Mouse (Mus musculus) right cerebral cortex, adult 18-20 months (tissue): Measurements from ENCODE around the gene Fcho2.

Experiments
- DNase-seq: peaks from one replicate; pipeline ENCODE4 v3.0.0; 2022; ENCODE audit warnings: mixed read lengths

Fcho2 gene

DNA sequence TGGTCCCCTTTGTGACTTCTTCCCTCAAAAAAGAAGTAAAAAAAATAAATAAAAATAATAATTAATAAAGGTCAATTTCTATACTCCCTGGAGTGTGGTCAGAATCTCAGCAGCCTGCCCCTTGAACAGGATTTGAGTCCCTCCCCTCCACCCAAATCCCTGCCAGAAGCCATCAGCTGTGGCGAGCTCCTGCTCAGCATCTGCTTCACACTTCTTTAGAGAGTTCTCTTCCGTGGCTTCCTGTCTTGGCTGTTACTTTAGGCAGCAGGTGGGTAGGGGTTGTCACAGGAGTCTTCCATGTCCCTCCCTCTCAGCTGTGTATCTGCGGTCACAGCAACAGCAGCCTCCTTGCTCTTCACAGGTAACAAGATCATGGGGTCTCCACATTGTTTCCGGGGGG is 109.7 kb downstream of the Fcho2 start:
- DNase-seq: no peak

DNA sequence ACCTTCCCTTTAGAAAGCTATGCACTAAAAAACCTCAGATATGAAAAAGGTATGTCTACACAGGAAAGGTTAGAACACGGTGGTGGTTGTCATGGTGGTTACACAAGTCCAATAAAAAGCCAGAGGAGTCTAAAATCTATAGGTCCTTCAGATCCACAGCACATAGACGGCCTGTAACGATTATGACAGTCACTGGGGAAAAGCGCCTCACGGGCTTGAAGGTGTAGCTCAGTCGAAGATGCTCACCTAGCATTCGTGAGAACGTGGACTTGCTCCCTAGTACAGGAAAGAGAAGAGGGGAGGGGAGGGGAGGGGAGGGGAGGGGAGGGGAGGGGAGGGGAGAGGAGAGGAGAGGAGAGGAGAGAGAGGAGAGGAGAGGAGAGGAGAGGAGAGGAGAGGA is 111.5 kb downstream of the Fcho2 start:
- DNase-seq: no peak

DNA sequence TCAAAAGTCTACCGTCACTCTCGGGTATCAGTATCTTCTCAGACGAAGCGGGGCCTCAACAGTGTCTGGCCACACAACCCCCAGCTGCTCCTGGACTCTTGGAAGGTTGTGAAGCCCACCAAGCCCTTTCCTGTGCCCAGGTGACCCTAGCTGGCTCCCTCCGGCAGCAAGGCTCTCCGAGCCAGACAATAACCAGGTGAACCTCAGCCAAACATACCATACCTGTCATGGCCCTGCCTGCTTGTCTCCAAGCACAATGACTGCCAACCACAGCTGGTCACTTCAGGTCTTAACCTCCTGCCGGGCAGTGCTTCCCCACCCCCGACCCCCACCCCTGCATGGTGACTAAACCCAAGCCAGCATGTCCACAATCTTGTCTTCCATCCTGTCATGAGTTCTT is 112.9 kb downstream of the Fcho2 start:
- no peak for DNase-seq

DNA sequence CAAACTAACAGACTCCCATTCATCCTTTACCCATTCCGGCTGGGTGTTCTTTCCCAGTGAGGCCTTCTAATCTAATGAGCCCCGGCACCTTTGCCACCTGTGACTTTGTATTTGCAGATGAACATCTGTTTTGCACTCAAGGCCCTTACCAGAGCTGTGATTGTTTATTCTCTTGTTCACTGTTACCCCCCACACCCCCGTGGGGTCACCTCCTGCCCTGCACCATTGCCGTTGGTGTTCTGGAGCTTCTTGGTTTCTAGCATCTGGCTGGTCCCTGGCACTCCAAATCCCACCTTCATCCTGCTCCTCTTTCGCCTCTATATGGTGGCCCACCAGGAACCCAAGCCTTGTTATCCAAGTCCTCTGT is 114.0 kb downstream of the Fcho2 start:
- no peak for DNase-seq

DNA sequence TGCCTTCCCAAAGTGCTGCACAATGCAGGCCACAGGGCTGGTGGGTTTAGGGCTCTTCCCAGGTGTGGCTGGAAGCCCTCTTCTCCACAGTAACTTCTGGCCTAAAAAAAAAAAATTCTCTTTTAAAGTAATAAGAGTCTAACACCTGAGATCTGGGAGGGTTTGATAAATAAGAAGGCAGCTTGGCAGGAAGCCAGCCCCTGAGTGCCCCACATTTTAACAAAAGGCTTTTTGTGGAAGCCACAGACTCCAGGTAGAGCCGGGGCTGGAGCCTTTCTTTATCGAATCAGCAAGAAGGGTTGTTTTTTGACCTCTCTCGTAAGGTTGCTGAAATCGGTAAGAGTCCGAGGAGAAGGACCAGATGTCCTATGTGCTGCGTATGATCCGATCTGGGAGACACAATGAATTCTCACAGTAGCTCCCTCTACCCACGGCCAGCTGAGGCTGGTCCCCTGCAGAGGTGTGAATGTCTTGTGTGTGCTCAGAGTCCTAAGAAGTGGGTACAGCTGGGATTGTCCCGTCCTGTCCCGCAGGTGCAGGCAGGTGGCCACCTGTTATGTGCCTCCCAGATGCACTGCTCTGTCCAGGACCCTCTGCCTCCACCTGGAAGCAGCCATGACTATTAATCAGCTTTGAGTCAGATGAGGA is 114.5 kb downstream of the Fcho2 start:
- DNase-seq: no peak

DNA sequence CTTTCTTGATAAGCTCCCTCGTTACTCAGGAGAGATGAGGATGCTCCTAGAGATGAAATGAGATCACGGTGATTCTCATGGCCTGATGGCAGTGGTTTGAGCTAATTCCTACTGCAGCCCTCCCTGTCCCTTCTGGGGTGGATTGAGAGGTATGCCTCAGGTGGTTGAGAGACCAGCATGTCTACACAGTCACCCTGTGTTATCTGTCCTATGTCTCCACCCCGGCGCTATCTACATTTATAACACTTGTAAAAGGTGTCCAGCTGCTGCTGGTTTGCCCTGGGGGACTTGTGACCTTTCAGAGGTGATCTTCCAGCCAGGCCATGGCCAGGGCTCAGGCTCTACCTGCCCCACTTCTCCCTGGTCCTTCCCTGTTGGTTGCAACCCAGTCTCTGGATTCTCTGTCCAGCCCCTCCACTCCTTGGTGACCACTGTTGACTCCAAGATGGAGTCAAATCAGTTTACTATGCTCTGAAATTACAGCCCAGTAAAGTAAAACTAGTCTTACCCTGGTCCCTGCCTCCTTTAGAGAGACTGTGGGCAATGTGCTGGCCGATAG is 115.2 kb downstream of the Fcho2 start:
- no peak for DNase-seq

DNA sequence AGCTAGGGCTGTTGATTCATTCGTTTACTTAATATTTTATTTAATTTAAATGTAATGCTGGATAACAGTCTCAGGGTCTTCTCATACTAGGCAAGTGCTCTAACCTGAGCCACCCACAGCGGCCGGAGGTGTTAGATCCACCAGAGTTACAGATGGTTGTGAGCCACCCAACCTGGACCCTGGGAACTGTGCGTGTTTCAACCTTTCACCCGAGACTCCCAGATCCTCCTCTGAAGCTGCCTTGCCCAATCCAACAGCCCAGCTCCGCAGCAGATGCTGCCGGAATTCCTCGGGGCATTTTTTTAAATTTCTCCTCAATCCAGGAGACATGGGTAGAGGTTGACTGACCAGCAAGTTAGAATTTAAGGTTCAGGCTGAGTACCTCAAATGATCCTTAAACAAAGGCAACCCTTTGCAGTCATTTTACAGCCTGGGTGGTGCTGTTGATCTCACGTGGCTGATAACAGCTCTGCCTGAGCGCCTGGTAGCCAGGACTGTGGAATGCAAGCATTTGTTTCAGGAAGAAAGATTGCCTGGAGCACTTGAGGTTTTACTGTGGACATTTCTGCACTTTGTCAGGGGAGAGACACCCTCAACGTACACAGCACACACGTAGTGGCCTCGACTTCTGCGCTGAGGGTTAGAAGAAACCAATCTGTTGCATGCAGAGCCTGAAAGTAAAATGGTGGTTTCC is 116.1 kb downstream of the Fcho2 start:
- DNase-seq: no peak

DNA sequence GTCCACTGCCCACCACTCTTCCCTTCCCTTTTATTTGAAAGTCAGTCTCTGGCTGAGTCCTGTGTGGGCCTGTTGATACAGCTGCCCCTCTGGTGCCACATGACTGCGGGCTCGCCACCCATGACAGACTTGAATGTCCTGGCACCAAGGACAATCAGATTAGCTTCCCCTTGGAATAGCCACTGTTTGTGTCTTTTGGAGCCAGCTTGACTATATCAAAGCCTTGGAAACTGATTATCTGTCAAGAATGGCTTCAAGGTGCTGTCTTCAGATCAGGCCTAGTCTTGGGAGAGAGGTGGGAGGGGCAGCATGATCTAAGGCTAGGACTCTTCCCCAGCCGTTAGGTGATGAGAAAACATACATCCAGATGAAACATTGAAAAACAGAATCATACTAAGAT is 118.5 kb downstream of the Fcho2 start:
- DNase-seq: no peak

DNA sequence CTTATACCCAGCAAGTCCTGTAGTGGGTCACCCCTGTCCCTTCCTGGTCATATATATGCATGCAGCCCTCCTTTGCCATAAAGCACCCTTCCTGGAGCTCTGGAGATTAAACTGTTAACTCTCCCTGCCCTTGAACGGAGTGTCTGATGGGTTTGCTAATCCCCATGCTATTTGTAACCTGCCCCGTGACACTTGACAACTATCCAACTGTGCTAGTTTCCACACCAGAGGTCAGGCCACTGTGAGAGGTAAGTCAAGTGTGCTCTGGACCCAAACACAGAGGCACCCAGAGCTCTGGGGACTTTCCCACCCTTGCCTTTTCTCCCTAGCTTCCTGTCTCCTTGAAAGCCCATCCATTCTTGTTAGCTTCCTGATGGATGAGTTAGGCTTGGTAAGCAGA is 119.7 kb downstream of the Fcho2 start:
- DNase-seq: no peak

DNA sequence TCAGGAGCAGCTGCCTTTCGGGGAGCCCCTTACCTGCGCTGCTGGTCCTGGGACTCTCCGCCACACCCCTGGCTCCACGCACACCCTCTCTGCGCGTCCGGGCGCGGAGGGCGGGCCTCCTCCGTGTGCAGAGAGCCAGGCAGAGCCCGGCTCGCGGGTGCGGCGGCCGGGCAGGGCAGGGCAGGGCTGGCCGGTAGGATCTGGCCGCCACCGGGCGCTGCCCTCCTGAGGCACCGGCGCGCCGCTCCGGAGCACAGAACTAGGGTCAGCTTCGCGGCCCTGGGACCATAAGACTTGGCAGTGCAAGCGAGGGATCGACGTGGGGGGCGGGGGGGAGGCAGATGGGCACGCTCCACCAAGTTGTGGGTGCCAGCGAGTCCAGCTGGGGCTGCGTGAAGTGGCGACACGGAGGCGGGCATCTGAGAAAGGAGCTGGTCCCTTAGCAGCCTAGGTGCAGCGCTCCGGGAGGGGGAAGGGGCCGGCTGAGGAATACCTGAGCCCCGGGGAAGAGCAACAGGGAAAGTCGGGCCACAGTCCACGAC is 120.4 kb downstream of the Fcho2 start, which contains the start of gene Tmem171:
Tmem171 (minus strand) TSS at position 62 of the 542 bp plus-strand sequence.
- DNase-seq: no peak

DNA sequence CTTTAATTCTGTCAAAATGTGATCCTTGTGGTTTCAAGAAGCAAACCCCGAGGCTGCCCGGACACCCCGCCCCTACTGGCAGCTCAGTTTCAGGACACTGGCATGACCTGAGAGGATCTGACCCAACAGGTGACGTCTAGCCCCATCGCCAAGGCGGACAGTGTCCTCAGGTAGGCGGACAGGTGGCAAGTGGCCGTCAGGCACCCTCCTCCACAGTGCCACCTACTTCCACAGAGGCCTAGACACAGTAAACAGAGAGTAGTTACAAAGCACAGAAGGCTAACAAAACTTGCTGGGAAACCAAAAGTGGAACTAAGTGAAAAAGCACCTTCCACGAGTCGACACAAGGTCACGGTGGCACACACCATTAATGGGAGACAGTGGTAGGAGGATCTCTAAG is 121.9 kb downstream of the Fcho2 start:
- no peak for DNase-seq

DNA sequence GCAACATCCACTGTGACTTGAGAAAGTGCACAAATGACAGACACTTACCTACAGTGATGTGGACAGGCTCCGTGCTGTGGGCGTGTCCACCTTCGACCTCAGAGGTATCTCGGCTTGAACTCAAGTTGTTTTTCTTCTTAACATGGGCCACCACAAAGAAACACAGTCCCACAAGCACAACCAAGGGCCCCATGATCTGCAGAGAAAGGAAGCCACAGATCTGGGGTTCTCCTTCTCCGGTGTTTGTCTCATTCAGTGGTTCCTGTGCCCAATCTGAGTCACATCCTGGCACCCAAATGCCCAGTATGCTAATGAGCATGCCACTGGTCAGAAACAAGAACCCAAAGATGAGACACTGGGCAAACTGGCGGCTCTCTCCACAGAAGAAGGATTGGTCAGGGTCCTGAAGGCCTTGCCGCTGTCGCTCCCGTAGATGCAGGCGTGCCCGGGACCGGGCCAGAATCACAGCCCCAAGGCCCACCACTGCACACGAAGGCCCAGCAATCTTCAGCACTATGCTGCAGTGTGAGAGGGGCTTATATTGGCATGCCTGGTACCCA is 123.2 kb downstream of the Fcho2 start:
- no peak for DNase-seq

DNA sequence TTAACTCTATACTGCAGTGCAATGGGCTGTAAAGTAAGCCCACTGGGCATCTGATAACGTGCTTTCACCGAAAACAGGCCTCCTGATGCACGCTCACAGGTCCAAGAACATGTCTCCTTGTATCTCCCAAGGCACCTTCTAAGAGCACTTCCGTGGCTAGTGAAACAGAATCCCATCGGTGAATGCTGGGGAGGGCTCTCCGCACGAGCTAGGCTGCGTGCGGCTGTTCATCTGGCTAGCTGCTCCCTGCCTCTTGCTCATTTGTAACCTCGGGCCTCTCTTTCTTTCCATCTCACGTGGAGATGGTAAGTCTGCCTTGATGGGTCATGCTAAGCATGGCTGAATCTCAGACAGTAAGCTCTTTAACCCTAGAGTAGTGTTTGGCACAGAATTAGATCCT is 124.4 kb downstream of the Fcho2 start:
- DNase-seq: no peak

DNA sequence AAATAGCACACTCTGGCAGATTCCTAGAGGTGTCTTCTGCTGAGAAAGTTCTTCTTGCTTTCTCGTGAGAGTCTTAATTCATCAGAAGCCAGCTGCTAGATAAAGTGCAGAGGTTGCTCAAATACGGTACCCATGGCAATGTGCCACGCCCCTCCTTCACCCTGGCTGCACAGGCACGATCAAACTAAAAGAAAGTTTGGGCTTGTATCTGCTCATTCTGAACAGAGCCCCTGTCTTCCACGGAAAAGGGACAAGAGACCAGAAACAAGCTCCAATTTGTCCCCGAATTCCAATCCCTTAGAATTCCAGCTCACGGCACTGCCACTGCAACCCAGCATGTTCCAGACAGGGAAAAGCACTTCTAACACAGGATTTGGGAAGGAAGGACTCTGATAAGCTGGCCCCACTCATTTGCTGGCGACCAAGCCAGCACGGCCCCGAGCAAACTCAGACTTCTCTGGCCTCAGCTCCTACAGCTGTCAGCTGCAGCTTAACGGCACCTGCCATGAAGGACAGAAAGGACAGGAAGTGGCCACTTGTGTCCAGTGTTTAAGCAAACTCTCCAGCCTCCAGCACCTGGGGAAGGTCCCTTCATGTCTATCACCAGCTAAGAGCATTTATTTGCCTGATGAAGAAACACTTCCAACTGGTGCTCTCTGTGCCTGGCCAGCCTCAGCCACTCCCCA is 125.5 kb downstream of the Fcho2 start:
- DNase-seq: no peak

DNA sequence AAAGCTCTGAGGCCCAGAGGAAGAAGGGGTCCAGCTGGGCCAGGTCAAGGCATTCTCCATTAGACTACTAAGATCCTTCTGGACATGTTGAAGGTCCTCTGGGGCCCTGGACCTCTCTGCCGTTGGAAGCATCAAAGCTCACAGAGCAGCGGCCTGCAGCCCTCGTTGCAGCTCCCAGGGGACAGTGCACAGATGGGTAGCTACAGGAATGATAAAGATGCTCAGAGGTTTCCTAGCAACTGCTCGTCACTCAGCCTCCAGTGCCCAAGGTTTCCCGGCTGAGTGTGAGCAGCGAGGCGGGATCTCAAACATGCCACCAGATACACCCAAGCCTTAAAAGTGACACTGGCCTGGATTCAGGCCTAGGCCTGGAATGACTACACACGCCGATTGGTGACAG is 127.3 kb downstream of the Fcho2 start:
- DNase-seq: peak; percentile 23

DNA sequence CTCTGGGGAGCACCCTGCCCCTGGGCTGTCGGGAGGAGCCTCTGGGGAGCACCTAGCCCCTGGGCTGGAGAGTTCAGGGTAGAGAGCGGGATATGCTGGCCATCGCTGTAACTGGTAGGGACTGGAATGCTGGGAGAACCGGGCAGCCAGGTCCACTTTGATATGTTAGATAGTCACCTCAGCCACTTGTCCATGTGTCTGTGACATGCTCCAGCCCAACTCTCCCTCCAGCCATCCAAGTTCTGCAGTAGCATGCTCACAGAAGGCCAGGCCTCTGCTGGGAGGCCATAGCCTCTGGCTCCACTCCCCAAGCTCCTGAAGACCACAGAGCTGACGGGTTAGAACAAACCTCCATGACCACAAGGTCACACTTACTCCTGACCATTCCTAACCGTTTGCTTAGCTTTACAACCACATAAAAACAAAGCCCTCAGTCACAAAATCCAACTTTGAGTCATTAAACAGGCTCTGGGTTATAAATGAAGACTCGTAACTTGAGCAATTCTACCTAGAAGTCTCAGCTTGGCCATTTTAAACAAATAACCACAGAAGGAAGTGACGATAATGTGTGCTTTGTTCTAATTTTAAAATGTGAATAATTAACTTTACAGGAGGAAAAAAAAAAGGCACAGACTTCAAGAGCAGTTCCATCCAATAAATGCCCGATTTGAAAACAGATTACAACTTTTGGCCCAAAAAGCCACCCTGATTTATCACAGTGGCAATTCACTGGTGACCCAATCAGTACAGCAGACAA is 130.9 kb downstream of the Fcho2 start:
- DNase-seq: no peak

DNA sequence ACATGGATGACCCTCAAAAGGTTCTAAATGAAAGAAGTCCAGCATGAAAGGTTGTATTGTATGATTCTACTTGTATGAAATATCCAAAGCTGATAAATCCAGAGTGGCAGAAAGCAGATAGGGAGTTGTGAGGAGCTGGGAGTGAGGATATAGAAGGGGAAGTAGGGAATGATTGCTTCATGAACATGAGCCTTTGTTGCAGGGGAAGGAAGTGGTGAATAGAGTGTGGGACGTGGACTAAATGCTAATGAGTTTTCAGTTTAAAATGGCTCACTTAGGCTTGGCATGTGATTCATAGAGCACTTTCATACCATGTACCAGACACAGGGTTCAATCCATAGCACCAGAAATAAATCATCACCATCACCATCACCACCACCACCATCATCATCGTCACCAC is 131.8 kb downstream of the Fcho2 start:
- DNase-seq: no peak

DNA sequence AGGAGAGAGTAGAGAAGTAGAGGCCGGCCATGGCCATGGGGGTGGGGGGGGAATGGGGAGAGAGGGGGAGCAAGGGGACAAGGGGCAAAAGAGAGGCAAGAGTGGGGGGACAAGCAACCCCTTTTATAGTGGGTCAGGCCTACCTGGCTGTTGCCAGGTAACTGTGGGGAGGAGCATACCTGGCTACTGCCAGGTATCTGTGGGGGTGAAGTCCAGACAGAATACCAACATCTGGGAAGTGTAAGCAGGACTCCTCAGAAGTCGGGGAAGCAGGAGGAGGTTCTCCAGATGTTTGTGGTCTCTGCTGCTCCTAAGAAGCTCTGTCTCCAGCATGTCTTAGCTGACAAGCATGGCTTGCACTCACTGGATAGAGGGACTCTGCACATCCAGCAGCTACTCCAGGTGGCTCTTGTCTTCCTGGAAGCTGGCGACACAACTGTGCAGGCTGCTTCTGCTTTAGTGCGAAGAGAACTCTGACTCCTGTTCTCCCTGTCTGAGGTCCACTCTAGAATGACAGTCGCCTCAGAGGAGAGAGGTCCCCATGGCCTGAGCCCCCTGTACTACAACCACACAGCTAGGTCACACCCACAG is 134.7 kb downstream of the Fcho2 start:
- no peak for DNase-seq

DNA sequence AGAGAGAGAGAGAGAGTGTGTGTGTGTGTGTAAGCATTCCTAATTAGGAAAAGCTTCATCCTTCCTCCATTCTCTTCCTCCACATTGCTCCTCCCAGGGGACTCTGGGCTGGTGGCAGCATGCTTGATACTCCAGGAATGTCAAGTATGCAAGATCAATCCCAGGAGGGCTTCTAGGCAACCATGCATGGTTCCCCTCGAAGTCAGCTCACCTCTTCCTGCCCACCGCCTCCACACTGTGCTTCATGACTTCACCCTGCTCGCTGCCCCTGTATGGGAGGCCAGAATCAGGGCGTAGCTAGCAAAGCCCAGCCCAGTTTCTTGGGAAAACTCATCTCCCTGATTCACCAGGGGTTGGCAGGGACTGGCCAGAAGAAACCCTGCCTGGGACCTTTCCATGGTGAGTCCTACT is 135.6 kb downstream of the Fcho2 start:
- no peak for DNase-seq

DNA sequence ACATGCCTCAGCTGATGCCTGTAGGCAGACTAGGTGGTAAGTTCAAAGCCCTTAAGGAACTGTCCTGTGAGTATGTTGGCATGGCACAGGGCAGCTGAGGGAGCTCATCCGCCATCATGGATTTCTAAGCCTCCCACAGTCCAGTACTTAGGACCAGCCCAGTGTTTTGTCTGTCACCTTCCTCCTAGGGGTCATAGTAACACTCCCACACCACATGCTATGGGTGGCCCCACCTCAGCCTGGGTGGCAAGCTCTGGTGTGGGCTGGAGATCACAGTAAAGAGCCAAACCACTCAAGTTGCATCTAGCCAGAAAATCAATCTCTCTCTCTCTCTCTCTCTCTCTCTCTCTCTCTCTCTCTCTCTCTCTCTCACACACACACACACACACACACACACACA is 136.0 kb downstream of the Fcho2 start:
- no peak for DNase-seq

DNA sequence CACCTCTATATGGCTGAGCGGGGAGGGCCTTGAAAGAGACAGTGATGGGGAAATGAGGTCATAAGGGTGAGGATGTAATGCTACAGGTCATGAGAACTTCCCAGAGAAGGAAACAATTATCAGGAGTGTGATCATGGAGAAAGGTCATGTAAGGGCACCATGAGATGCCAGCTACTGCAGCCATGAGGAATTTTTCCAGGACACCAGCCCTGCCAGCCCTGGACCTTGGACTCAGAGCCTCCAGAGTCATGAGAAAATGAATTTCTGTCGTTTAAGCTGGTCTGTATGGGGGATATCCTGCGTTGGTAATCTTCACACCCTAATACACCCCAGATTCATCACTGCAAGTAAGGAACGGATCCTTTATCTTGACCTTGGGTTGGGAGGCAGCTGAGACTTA is 141.3 kb downstream of the Fcho2 start:
- DNase-seq: no peak
